Mouse (Mus musculus) erythroblast, embryonic 14.5 days (primary cell): ENCODE results near the gene Dscam.

Experiments used
- GATA1 ChIP-seq: IDR thresholded peaks from 2 replicates; pipeline ENCODE4 v1.6.1; 2012; ENCODE audit warnings: low read length, inconsistent platforms, mixed read lengths
- TAL1 ChIP-seq: IDR thresholded peaks from 3 replicates; pipeline ENCODE4 v1.6.1; 2012; ENCODE audit warnings: low read length, inconsistent platforms, mixed read lengths

DNA sequence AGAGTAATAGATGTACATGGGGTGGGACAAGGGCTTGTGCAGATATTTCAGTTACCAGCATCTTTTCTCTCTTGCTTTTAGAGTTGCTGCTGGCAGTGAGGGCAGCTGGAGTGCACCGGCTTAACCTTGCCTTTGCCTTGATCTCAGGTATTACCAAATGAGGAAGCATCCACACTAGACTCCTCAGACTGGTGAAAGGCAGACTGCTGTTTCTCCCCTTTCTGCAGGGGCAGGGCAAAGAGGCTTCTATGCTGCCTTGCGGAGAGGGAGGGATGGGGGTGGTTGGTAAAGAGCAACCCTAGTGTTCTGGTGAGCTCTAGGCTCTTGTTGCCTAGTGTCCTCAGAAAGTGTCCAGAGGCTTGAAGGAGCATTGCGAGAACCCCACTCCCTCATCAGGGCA lies 412.2 kb downstream of the Dscam start:
- TF ChIP-seq GATA1 (no peak), TAL1 (no peak)
